Mouse (Mus musculus): ENCODE data around the gene Hyls1.

DNA sequence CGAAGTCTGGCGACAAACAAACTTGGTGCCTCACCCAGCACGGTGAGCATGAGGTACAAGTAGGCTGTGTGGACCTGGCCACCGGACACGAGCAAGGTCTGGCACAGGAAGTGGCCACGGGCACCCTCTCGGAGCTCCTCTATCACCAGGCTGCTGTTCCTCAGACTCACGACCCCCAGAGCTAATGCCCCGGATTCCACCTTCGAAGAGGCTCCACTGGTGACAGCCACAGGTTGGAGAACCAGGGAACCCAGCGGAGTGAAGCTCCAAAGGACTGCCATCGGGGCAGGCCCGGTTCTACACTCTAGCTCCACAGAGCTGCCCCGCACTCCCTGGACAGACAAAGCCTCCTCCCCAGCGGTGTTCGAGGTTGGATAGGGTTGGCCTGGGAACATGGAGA, 53.5 kb downstream of the Hyls1 start:
- no peak for TF ChIP-seq CTCF (IDR thresholded peaks at IDR 0.05; ENCODE audit: borderline replicate concordance, extremely low read depth, insufficient read depth, insufficient read length)
- TF ChIP-seq POLR2A (IDR thresholded peaks at IDR 0.05; ENCODE audit: borderline replicate concordance, extremely low read depth, insufficient read depth, insufficient read length, poor library complexity, severe bottlenecking) = no peak

Data from brain, embryonic 14.5 days (tissue).